Mouse (Mus musculus) G1E-ER4 (cell line): ENCODE data around the gene Elovl6. TPM values are rescaled to one million over a fixed set of nuclear protein-coding genes. Genes with fewer than 3 reads are reported as not detected.

Source experiments
- GATA1 ChIP-seq: IDR thresholded peaks from one replicate; pipeline ENCODE4 v1.8.0; 2012; ENCODE audit warnings: low read length, inconsistent platforms
- polyA plus RNA-seq: library from polyadenylated mRNA; stranded (reverse); fragments of >175 nt; gene quantifications from 2 replicates; pipeline ENCODE4 v1.2.3, GENCODE M21; 2012

Gene Elovl6
- polyA plus RNA-seq, 1 experiment, result 5.2 TPM

DNA sequence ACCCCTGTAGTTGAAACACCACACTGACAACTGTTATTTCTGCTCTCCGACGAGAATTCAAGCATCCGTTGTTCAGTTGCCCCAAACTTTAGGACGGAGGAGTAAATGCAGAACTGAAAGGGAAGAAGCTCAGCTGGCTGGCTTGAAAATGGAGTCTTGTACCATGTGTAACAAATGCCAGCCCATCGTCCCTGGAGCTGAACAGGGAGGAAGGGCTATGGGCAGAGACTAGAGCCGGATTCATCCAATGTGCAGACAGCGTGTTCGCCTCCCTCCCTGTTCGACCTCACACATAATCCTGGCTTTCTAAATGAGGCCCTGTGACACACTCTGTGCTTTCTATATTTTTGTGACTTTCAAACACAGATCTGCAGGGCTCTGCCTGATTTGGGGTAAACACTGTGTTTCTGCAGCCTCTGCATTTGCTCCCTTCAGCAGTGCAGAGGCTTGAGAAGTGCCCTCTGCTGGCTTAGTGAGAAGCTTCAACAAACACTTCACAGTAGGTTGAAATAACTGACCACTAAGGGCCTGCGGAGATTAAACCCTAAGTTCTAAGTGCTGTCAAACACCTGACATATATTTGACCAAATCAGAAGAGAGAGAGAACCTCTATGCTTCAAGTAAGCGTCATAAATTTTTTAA is 102.2 kb downstream of the Elovl6 start:
- TF ChIP-seq GATA1, result no peak

DNA sequence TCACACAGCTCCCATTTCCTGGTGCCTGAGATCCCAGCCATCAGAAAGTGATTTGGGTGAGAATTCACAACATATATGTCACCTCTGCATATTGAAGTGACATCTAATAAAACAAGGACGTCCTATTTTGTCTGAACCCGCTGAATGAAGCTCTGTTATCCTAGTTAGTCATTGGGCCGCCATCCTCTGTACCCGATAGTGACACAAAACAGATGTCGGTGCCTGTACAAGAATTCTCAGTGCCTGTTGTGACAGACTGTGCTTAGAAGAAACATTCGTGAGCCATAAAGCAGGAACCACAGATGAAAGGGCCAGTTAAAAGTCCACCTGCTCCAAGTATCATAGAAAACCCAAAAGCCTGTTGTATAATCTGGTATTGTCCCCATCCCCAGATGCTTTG is 105.3 kb downstream of the Elovl6 start:
- TF ChIP-seq GATA1, result no peak

DNA sequence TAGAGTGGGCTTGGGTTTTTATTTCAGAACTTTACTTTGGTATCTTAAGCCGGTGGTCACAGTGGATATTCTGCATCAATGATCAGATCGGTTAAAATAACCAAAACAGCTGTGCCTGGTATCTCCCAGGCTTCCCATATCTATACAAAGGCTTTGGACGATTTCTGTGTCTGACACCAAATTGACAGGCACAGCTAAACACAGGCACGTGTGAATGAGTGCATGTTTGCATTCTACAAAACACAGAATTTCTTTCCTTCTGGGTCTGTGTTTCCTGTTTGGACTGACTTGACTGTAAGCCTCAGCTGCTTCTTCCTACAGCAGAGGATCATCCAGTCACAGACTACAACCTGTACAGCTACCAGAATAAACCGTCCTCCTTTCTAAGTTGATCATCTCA is 107.5 kb downstream of the Elovl6 start:
- no peak for TF ChIP-seq GATA1

DNA sequence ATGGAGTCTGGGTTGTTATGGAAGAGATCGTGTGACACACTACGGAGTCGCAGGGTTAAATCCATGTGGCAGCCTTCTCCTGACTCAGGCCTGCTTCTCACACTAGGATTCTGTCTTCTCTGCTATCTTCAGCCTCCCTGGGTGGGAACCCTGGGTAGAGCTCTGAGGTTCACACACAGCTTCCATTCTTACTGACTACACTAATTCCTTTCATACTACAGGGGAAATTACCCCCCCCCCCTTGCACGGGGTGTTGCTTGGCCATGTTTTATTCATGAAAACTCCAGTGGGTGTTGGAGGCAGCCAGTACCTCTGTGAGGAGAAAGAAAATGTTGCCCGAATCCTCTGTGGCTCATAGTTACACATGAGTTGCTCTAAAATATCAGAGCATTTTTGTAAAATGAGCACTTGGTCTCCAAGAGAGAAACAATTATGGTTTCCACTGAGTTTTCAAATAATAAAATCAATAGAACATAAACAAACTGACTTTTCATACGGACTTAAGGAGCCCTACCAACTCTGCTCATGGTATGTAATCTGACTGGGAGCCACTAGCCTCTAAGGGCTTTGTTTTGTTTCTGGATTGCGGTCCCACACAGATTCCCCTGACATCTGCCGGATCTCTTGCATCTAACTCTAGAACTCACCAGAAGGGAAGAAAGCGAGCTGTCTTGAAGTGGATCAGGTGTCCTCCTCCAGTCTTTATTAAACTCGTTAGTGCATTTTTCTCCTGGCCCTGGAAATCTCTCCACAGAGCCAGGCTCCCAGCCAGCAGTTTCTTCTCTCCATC is 108.3 kb downstream of the Elovl6 start:
- no peak for TF ChIP-seq GATA1

DNA sequence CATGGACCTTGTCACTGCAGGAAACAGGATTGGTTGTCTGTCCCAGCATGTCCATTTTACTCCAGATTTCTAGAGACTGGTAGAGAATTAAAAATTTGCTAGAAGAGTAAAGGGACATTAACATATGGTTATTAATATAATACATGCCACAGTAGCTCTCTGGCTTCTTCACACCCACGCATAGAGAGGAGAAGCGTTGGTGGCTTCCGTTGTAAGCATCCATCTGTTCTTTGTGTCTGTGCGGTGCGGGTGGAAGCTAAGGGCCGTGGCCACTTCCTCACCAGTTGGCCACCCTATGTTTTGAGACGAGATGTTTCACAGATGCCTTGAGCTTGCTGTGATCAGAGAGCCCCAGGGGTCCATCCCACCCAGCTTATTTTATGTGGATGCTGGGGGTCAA is 109.5 kb downstream of the Elovl6 start:
- no peak for TF ChIP-seq GATA1

DNA sequence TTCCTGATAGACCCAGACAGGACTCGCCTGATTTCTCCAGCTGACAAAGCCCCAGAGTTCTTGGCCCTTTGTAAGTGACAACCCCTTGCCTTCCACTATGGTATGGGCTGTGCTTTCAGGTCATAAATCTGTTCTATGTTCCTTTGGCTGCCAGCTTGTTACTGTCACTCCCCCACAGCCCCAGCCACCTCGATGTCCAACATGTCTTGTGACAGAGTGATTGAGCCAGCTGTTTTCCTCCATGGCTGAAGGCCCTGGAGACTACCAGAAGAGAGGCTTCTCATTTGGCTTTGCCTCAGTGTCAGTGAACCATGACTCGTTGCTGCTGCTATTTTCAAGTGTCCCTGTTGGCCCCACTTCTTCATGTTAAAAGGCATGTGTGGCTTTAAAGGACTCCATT is 113.3 kb downstream of the Elovl6 start:
- TF ChIP-seq GATA1, result no peak

DNA sequence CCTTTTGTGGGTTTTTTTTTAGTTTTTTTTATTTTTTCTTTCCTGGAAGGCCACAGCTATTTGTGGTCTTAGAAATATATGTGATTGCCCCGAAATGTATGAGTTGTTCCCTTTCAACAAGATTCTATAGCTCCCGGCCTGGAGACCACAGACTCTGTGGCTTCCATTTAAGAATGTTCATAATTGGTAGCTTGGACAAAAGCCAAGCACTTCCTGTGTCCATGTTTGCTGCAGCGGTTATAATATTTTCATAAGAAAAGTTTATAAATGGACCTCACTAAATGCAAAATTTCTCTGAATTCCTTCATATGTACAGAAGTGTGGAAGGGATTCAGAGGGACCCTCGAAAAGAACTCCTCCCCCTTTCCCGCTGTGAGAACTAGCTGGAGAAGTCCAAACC is 114.6 kb downstream of the Elovl6 start:
- no peak for TF ChIP-seq GATA1

DNA sequence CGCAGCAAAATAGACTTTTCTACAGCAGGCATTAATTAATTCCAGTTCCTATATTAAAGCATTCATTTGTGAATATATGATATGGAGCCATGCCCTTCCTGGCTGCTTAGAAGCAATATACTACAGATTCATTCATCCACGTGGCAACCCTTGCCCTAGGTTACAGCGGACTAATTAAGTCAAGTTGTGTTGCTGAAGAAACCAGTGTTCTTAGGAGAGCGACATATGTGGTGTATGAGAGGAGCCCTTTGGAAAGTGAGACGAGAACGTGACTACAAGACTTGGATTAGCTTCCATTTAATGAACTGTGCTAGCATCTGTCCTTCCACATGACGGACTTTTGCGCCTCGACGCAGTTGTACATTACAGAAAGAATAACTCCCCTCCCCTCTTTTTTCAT is 115.2 kb downstream of the Elovl6 start:
- no peak for TF ChIP-seq GATA1

DNA sequence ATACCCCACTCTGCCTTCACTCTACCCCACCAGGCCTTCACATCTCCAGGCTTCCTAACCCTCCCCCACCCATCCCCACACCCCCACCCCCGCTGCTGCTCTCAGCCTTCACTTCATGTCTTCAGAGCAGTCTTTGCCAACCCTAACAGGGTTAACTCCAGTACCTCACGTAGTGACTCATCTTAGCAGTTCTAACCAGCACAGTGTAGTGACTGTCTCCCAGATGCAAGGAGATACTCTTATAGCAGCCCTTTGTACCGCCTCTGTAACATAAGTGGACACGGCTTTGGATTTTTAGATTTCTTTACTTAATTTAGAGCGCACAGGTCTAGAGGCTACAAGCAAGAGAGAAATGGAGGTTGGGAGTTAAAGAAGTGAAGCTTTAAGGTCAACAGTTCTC is 116.4 kb downstream of the Elovl6 start:
- TF ChIP-seq GATA1, result no peak

DNA sequence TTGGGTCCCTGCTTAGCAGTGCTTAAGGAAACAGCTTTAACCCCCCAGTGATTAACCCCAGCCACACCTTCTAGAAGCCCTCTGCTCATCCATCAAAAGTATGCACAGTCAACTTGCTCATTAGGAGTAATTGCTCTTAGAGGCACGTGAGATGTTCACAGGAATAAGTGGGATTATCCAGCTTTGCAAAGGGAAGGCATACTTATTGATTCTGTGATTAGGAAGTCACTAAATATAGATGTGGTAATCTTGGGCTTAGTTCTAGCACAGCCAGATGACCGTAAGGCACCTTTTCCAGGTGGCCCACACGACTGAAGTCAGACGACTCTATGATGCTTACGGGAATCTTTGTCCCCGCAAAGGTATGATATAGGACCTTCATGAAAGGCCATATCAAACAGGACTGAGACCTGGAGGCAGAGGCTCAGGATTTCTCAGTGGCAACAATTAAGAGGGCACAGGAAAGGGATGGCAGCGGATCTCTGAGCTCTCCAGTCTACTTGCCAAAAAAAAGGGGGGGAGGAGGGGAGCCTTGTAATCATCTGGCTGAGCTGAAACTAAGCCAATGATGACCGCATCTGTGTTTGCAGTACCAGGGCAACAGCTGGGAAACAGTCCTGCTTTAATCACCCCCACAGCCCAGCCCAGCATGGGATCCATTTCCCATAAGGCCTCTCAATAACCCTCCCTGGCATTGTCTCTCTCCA is 117.6 kb downstream of the Elovl6 start:
- TF ChIP-seq GATA1, result no peak

DNA sequence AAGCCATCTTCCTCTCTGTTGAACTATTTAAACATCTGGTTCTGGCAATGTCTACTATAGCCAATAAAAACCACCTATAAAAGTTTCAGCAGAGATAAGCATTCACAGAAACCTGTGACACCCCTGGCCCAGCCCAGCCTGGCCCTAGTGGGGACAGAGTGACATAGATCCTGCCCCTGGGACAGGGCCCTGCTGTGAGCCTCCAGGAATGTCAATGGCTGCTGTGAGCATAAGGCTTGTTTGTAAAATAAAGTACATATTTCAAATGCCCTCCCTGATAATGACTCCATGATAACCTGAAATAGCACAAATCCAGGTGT is 118.1 kb downstream of the Elovl6 start:
- TF ChIP-seq GATA1, result no peak

DNA sequence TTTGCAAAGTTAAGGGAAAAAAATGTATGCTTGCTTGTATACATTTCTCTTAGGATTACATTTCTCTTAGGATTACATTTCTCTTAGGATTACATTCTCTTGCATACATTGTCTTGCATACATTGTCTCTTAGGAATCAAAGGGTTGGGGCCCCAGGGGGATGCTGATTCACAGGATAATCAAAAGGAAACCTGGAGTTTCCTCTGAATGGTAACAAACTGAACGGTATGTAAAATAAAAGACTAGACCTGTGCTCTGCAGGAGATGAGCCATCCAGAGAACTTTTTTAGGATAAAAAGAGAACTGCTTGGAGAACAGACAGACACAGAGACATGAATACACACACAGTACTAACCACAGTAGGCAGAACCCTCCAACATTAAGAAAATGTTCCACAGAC is 118.8 kb downstream of the Elovl6 start:
- no peak for TF ChIP-seq GATA1

DNA sequence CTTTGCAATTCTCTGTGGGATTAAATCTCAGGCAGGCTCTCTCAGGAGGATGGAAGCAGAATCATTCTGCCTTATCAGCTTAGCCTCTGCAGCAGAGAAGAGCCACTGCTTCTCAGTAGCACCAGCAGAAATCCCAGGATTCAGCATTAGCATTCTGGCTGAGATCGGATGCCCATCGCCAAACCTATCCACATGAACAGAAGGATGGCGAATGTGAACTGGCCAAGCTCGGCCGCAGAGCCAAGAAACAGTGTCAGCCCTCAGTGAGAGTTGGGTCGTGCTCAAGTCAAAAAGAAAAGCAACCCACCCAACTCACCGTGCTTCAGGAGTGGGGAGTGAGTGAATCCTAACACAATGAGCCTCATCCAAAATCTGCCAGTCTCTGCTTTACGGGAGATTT is 119.6 kb downstream of the Elovl6 start:
- TF ChIP-seq GATA1, result no peak

DNA sequence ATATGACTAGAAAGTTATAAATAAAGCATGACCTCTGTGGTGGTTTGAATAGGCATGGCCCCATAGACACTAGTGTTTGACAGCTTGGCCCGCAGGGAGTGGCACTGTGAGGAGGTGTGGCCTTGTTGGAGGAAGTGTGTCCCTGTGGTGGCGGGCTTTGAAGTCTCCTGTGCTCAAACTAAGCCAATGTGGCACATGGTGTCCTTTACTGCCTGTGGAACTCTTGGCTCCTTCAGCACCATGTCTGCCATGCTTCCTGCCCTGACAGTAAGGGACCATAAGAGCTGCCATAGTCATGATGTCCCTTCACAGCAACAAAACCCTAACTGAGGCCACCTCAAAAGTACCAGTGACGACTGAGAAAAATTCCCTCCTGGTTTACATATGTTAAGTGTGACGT is 120.3 kb downstream of the Elovl6 start:
- no peak for TF ChIP-seq GATA1

DNA sequence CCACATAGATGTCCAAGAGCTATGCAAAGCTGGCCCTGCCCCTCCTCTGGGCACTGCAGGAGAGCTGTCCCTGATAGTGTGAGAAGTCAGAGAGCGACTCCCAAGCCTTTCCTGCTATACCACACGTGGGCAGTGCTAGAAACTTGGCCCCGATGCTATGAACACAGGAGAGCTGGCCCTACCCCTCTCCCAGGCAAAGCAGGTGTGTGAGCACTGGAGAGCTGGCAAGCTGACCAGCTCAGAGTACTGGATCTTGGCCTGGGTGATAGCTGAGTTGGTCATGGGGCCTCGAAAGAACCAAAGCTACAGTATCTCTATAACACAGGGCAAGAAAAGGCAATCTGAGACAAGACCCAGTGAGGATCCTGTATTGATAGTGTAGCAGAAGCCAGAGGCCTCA is 124.4 kb downstream of the Elovl6 start:
- TF ChIP-seq GATA1, result no peak

DNA sequence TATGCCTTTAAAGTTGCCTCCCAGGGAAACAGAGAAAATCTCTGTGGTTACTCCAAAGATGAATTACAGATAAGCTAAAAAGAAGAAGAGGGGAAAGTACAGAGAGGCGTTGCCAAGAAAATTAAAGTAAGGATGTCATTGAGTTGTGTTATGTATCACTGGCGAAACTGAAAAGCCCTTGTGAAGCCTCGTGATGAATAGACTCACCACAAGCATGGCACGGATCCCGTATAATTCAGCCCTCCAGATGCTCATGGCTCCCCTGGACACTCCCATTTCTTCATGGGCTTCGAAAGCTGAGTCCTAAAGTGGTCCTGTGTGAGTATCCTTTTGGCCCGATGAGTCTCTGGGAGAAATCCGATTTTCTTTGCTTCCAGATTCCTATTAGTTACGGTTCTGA is 125.1 kb downstream of the Elovl6 start:
- no peak for TF ChIP-seq GATA1

DNA sequence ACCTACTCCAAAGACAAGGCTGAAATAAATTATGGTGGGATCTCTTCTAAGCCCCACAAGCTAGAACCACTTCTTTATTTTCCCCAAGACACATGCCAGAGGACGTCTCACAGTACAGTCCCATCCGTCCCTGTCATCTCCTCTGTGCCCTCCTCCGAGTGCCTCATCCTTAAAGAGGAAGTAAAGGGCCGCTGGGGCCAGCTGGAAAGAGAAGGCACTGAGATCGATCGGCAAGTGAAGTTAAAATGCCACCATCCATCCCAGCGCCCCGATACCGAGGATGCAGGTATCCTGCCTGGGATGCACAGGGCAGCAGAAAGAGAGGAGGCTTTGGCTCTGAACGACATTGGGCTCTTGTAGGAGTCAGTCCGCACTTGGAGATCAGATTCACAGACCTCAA is 125.6 kb downstream of the Elovl6 start:
- TF ChIP-seq GATA1, result no peak
